Mouse (Mus musculus): Measurements from ENCODE around the gene Zwilch. TPM values are rescaled to one million over a fixed set of nuclear protein-coding genes. Genes with fewer than 3 reads are reported as not detected.

Zwilch gene
- 4.2 TPM for polyA plus RNA-seq (2014; fragmentation: Illumina TruSeq; extraction: RNeasy Lipid Tissue Mini Kit (QIAGEN cat#74804); ENCODE audit: low read depth, low replicate concordance)

GRCm38 (mm10) chr9:64172816-64173665 is at the start of gene Zwilch, which contains the start of gene Rpl4:
Gene Zwilch, minus strand, starts transcription at chr9:64173104.
Gene Rpl4, plus strand, starts transcription at chr9:64173375.

GRCm38 (mm10) chr9:64178974-64179646 is 6.2 kb upstream of the Zwilch start, which contains the start of gene Snapc5:
Gene Snapc5, plus strand, starts transcription at chr9:64179274.

GRCm38 (mm10) chr9:64116876-64117275 is 56.0 kb downstream of the Zwilch start, which contains the start of gene Lctl:
Gene Lctl, plus strand, starts transcription at chr9:64117147.

Other genes starting within 250 kb of the Zwilch start
- gene Smad6, start 151.0 kb downstream of the Zwilch start, polyA plus RNA-seq (2014; fragmentation: Illumina TruSeq; extraction: RNeasy Lipid Tissue Mini Kit (QIAGEN cat#74804); ENCODE audit: low read depth, low replicate concordance), result 4.7 TPM
- gene Lctl, start 56.0 kb downstream of the Zwilch start, polyA plus RNA-seq (2014; fragmentation: Illumina TruSeq; extraction: RNeasy Lipid Tissue Mini Kit (QIAGEN cat#74804); ENCODE audit: low read depth, low replicate concordance), result 4.6 TPM
- gene Rpl4, start 271 bp upstream of the Zwilch start, polyA plus RNA-seq (2014; fragmentation: Illumina TruSeq; extraction: RNeasy Lipid Tissue Mini Kit (QIAGEN cat#74804); ENCODE audit: low read depth, low replicate concordance), result 1,232 TPM
- gene Snapc5, start 6.2 kb upstream of the Zwilch start, polyA plus RNA-seq (2014; fragmentation: Illumina TruSeq; extraction: RNeasy Lipid Tissue Mini Kit (QIAGEN cat#74804); ENCODE audit: low read depth, low replicate concordance), result 34.5 TPM
- not detected for gene Uchl4, start 62.1 kb upstream of the Zwilch start, polyA plus RNA-seq (2014; fragmentation: Illumina TruSeq; extraction: RNeasy Lipid Tissue Mini Kit (QIAGEN cat#74804); ENCODE audit: low read depth, low replicate concordance)
- gene Map2k1, start 80.5 kb upstream of the Zwilch start, polyA plus RNA-seq (2014; fragmentation: Illumina TruSeq; extraction: RNeasy Lipid Tissue Mini Kit (QIAGEN cat#74804); ENCODE audit: low read depth, low replicate concordance), result 48.5 TPM
- 26.1 TPM for gene Tipin, start 108.5 kb upstream of the Zwilch start, polyA plus RNA-seq (2014; fragmentation: Illumina TruSeq; extraction: RNeasy Lipid Tissue Mini Kit (QIAGEN cat#74804); ENCODE audit: low read depth, low replicate concordance)
- gene Dis3l, start 168.2 kb upstream of the Zwilch start, polyA plus RNA-seq (2014; fragmentation: Illumina TruSeq; extraction: RNeasy Lipid Tissue Mini Kit (QIAGEN cat#74804); ENCODE audit: low read depth, low replicate concordance), result 11.1 TPM
- gene Megf11, start 212.5 kb upstream of the Zwilch start, polyA plus RNA-seq (2014; fragmentation: Illumina TruSeq; extraction: RNeasy Lipid Tissue Mini Kit (QIAGEN cat#74804); ENCODE audit: low read depth, low replicate concordance), result 0.65 TPM

All from adipose tissue, adult 10 weeks (tissue).